Mouse (Mus musculus): Measurements from ENCODE around the gene Dll4.

The Dll4 gene

GRCm38 (mm10) chr2:119311544-119311943, 14.0 kb upstream of the Dll4 start:
- DNase-seq (ENCODE audit: low read depth, low spot score) = no peak

GRCm38 (mm10) chr2:119312380-119312958, 13.1 kb upstream of the Dll4 start:
- no peak for DNase-seq (ENCODE audit: low read depth, low spot score)

DNA sequence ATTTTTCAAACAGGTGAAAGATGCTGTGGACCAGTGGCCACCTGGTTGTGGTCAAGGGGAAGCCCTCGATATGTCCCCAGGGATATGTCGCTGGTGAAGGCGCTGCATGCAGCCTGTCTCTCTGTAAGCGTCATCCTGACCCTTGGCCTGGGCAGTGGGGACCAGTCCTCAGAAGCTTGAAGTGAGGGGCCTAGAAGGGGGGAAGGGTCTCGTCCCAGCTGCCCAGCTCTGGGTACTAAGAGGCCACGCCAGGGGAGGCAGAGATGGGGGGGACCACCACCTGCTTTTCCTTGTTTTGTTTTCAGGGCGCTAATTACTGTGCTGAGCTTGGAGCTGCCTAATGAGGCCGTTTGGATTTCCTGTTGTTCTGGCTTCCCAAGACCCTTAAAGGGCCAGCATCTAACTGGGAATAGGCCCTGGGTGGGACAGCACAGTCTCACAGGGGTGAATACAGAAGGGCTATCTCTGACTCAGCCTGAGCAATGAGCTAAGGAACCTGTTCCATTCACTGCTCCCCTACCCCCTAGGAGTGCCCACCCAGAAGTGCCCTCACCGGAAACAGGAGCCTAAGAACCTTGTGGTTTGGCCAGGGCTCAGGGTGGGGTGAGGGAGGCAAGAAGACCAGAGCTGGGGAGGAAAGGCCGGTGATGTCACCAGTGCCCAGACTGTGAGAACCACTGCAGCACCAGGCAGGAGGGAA, 11.7 kb upstream of the Dll4 start:
- DNase-seq (ENCODE audit: low read depth, low spot score) = no peak

DNA sequence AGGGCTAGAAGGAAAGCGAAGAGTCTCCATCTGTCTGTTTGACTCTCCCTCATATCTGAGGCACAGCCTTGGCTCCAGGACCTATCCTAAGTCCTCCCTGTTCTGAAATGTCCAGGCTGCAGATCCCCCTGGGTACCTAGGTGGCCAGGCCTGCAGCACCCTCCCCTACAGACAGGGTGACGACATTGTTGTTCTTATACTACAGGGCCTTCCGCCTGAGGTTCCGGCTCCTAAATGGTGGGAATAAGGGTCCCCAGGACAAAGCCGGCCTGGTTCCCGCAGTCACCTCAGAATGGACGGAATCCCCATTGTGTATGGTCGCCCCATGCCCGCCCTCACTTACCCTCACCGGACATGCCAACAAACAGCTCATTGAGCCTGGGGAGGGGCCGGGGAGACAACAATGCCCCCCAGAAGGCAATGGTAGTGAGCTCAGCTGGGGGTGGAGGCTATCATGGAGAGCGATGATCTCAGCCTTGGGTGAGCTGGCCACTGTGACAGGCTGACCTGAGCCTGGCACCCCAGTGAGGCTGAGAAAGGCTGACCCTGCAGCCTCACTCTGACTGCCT, 10.8 kb upstream of the Dll4 start:
- DNase-seq (ENCODE audit: low read depth, low spot score) = no peak

GRCm38 (mm10) chr2:119318043-119318710, 7.4 kb upstream of the Dll4 start:
- no peak for DNase-seq (ENCODE audit: low read depth, low spot score)

GRCm38 (mm10) chr2:119320571-119320970, 5.0 kb upstream of the Dll4 start:
- DNase-seq (ENCODE audit: low read depth, low spot score) = no peak

- no peak for DNase-seq (ENCODE audit: low read depth, low spot score)
Measured at GRCm38 (mm10) chr2:119321771-119322586, 3.6 kb upstream of the Dll4 start.

GRCm38 (mm10) chr2:119322587-119323300, 2.8 kb upstream of the Dll4 start:
- no peak for DNase-seq (ENCODE audit: low read depth, low spot score)

DNA sequence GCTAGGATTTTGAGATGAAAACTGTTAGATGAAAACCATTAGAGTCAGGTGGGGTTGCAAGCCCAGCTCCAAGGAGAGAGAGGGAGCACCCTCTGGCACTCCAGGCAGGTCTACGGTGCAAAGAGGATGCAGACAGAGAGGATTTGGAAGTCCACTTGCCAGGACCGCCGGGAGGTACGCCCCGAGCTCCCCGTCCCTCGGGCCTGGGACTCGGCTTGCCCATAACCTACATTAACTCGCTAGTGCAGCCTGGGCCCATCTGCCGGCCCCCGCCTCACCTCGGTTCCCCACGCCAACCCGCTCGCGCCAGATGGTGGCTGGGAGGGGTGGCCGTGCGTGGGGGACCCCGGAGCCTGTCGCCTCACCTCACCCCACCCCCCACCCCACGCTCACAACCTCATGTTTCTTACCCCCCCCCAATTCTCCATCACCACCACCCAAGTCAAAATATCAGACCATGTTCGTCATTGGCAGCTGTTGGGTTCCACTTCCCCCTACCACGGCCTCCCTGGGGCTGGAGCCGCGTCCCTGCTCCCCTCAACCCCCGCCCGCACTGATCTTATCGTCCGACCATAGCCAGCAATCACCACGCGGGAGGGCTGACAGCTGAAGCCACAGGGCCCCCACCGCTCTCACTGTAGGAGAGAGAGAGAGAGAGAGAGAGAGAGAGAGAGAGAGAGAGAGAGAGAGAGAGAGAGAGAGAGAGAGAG, 1.6 kb upstream of the Dll4 start:
- DNase-seq (ENCODE audit: low read depth, low spot score) = no peak

DNA sequence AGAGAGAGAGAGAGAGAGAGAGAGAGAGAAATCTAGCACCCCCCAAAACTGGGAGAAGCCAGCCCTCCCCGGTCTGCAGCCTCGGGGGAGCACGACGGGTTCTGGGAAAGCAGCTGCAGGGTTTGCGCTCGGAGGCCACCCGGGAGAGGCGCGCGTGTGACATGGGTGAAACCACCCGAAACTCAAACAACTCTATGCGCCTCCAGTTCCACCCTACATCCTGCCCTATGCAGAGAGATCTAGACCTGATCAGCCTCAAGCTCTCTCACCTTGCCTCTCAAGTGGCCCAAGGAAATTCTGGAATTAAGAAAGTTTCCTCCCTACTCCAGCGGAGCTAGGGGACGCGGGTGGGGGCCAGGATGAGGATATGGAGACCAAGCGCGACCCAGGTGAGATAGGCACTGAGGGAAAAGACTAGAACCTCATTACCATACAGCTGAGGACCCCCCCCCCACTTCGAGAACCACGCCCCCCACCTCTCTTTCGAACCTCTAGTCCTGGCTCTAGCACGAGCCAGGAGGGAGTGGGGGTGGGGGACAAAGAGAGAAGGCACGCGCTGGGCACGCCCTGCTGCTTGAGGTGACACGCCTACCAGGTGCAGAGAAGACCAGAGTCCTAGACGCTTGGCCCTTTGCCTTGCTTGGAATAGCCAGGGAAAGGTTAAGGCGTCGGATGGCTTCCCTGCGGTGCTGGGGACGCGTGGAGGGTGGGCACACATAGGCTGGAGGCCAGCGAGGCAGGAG, 837 bp upstream of the Dll4 start:
- no peak for DNase-seq (ENCODE audit: low read depth, low spot score)

DNA sequence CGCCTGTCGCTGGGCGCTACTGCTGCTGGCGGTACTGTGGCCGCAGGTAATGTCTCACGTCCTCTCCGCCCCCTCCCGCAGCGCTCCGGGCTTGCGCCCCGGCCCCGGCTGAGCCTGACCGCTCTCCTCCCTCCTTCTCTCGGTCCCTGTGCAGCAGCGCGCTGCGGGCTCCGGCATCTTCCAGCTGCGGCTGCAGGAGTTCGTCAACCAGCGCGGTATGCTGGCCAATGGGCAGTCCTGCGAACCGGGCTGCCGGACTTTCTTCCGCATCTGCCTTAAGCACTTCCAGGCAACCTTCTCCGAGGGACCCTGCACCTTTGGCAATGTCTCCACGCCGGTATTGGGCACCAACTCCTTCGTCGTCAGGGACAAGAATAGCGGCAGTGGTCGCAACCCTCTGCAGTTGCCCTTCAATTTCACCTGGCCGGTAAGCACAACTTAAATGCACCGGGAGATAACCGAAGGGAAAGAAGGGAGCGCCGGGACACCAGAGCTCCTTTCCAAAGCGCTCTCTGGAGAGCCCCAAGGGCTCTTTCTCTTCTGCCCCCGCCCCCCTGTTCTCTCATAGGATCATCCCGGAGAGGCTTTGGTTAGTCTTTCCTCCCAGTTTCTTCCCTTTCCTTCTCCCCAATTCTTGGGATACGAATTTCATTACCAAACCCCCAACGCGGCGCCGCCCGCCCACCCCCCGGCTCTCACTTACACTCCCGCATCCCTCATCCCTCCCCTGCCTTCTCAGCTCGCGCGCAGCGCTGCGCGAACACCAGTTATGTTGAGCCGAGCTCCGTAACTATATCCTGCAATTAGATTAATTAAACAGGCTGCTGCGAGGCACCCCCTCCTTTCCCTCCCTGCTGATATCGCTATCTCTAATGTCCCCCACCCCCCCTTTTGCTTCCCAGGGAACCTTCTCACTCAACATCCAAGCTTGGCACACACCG, 847 bp downstream of the Dll4 start:
- DNase-seq (ENCODE audit: low read depth, low spot score) = no peak

GRCm38 (mm10) chr2:119327102-119327480, 1.5 kb downstream of the Dll4 start:
- DNase-seq (ENCODE audit: low read depth, low spot score) = no peak

DNA sequence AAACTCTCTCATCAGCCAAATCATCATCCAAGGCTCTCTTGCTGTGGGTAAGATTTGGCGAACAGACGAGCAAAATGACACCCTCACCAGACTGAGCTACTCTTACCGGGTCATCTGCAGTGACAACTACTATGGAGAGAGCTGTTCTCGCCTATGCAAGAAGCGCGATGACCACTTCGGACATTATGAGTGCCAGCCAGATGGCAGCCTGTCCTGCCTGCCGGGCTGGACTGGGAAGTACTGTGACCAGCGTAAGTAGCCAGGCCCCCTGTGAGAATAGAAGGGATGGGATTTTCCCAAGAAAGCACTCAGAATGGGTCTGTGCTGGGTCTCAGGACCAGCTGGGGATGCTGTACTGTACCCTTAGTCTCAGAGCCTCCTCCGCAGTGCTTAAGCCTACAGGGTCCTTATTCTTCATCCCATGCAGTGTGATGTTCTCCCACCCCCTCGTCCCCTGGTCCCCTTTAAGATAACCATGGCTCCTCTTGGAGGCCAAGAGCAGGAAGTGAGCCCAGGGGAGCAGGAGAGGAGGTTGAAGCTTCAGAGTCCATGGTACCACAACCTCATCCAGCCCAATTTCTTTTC, 2.5 kb downstream of the Dll4 start:
- no peak for DNase-seq (ENCODE audit: low read depth, low spot score)

DNA sequence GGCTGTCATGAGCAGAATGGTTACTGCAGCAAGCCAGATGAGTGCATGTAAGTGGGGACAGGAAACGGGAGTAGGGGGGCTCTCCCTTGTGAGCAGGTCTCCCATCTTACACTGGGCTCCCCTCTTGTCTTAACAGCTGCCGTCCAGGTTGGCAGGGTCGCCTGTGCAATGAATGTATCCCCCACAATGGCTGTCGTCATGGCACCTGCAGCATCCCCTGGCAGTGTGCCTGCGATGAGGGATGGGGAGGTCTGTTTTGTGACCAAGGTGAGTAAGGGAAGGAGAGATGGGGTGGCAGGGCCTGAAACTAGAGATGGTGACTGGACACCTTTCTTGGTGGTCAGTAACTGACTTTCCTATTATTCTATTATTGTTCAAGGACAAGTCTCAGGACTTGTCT, 3.0 kb downstream of the Dll4 start:
- DNase-seq (ENCODE audit: low read depth, low spot score) = no peak

- DNase-seq (ENCODE audit: low read depth, low spot score) = no peak
Measured at GRCm38 (mm10) chr2:119329123-119329817, 3.7 kb downstream of the Dll4 start.

GRCm38 (mm10) chr2:119330795-119331194, 5.2 kb downstream of the Dll4 start:
- DNase-seq (ENCODE audit: low read depth, low spot score) = no peak

DNA sequence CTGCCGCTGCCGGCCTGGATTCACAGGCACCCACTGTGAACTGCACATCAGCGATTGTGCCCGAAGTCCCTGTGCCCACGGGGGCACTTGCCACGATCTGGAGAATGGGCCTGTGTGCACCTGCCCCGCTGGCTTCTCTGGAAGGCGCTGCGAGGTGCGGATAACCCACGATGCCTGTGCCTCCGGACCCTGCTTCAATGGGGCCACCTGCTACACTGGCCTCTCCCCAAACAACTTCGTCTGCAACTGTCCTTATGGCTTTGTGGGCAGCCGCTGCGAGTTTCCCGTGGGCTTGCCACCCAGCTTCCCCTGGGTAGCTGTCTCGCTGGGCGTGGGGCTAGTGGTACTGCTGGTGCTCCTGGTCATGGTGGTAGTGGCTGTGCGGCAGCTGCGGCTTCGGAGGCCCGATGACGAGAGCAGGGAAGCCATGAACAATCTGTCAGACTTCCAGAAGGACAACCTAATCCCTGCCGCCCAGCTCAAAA, 6.6 kb downstream of the Dll4 start:
- no peak for DNase-seq (ENCODE audit: low read depth, low spot score)

DNA sequence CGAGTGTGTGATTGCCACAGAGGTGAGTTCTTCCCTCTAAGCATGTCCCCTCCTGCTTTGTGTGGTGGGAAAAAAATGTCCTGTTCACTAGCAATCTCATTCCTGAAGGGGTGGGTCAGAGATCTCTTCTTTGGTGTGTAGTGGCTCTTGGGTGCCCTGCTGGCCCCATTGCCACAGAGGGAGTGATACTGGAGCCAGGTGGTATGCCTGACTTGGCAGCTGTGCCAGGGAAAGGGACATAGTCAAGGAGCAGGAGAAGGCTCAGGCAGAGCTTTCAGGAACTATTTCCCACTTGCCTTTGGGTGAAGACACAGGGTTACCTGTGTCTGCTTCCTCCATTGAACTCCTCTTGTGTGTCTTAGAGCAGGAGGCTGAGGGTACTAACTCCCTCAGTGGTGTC, 8.6 kb downstream of the Dll4 start:
- DNase-seq (ENCODE audit: low read depth, low spot score) = no peak

All from embryo, embryonic 11.5 days (tissue).